In the genomic region with DNA sequence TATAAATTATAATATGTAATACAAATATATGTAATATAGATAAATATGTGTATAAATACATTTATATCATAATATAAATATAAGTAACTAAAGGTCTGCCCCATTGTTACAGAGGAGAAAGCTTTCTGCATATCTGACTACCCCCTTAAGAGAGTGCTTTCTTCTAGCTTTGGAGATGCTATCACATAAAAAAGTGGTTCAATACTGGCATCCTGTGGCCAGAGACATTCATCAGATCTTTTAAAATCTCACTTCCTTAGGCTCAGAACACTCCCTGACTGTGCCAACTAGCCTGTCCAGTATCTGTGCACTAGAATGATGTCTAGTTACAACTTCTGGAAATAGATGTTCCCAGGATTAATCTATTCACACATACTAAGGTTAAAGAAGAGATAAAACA, we compare ENCODE assay signal across 21 mouse cellular contexts.
A peak's percentile ranks its signal among the peaks of the same experiment; 100 is the strongest.
DNase-seq lines count a peak whose midpoint lies in the region; ATAC-seq and TF ChIP-seq lines count a peak whose summit lies in the region.
"Had no signal": no experiment of that assay in that cellular context is flagged by ENCODE, and none has a peak within 500 bp of the region (broad histone marks: within the 10 kb centered on the region; RNA-seq: fewer than 3 reads in every experiment).

No protein-coding gene starts in this region.

- no peaks in the 10 kb centered on the region for H3K9me3 ChIP-seq in embryonic facial prominence, embryonic 14.5 days (ENCODE audit: control insufficient read depth, low read length)
- H3K9me3 ChIP-seq in embryonic facial prominence, embryonic 10.5 days: no peaks in the 10 kb centered on the region
- H3K9me3 ChIP-seq in hindbrain, postnatal 0 days (ENCODE audit: low read length): no peaks in the 10 kb centered on the region
- no peaks in the 10 kb centered on the region for H3K9me3 ChIP-seq in hindbrain, embryonic 13.5 days
- no peaks in the 10 kb centered on the region for H3K9me3 ChIP-seq in midbrain, embryonic 11.5 days (ENCODE audit: control insufficient read depth, low read length)
- no peaks in the 10 kb centered on the region for H3K9me3 ChIP-seq in midbrain, embryonic 10.5 days (replicated peaks)
- H3K9me3 ChIP-seq in neural tube, embryonic 15.5 days (replicated peaks): no peaks in the 10 kb centered on the region
- H3K9me3 ChIP-seq: limb, embryonic 12.5 days; liver, embryonic 13.5 days; megakaryocyte, embryonic 14.5 days; stomach, embryonic 15.5 days had no signal

- no peak overlapping the region for H3K4me3 ChIP-seq in embryonic facial prominence, embryonic 14.5 days (ENCODE audit: low read depth, low read length)
- H3K4me3 ChIP-seq in embryonic facial prominence, embryonic 10.5 days: no peak overlapping the region
- H3K4me3 ChIP-seq in hindbrain, postnatal 0 days (ENCODE audit: low read length): no peak overlapping the region
- no peak overlapping the region for H3K4me3 ChIP-seq in hindbrain, embryonic 13.5 days
- no peak overlapping the region for H3K4me3 ChIP-seq in midbrain, embryonic 11.5 days (ENCODE audit: low read depth, low read length)
- no peak overlapping the region for H3K4me3 ChIP-seq in midbrain, embryonic 10.5 days
- no peak overlapping the region for H3K4me3 ChIP-seq in neural tube, embryonic 15.5 days (replicated peaks)
- H3K4me3 ChIP-seq: limb, embryonic 12.5 days; liver, embryonic 13.5 days; megakaryocyte, embryonic 14.5 days; myocyte; stomach, embryonic 15.5 days had no signal

- H3K4me1 ChIP-seq in embryonic facial prominence, embryonic 14.5 days (ENCODE audit: control insufficient read depth, insufficient read depth, low read length): no peaks in the 10 kb centered on the region
- no peaks in the 10 kb centered on the region for H3K4me1 ChIP-seq in embryonic facial prominence, embryonic 10.5 days
- no peaks in the 10 kb centered on the region for H3K4me1 ChIP-seq in hindbrain, postnatal 0 days (ENCODE audit: insufficient read depth, low read length)
- H3K4me1 ChIP-seq in hindbrain, embryonic 13.5 days (replicated peaks): no peaks in the 10 kb centered on the region
- H3K4me1 ChIP-seq in midbrain, embryonic 11.5 days (ENCODE audit: control insufficient read depth, insufficient read depth, low read length): no peaks in the 10 kb centered on the region
- no peaks in the 10 kb centered on the region for H3K4me1 ChIP-seq in midbrain, embryonic 10.5 days
- no peaks in the 10 kb centered on the region for H3K4me1 ChIP-seq in neural tube, embryonic 15.5 days
- H3K4me1 ChIP-seq: limb, embryonic 12.5 days; liver, embryonic 13.5 days; megakaryocyte, embryonic 14.5 days; stomach, embryonic 15.5 days had no signal

- H3K27me3 ChIP-seq in embryonic facial prominence, embryonic 14.5 days (replicated peaks; ENCODE audit: control insufficient read depth, insufficient read depth, low read length): no peaks in the 10 kb centered on the region
- H3K27me3 ChIP-seq in embryonic facial prominence, embryonic 10.5 days (replicated peaks; ENCODE audit: low read depth, poor library complexity, severe bottlenecking): no peaks in the 10 kb centered on the region
- no peaks in the 10 kb centered on the region for H3K27me3 ChIP-seq in hindbrain, postnatal 0 days (ENCODE audit: insufficient read depth, low read length)
- no peaks in the 10 kb centered on the region for H3K27me3 ChIP-seq in hindbrain, embryonic 13.5 days
- no peaks in the 10 kb centered on the region for H3K27me3 ChIP-seq in midbrain, embryonic 11.5 days (ENCODE audit: control insufficient read depth, insufficient read depth, low read length)
- H3K27me3 ChIP-seq in midbrain, embryonic 10.5 days (ENCODE audit: low read depth, poor library complexity, severe bottlenecking): no peaks in the 10 kb centered on the region
- H3K27me3 ChIP-seq in neural tube, embryonic 15.5 days (replicated peaks): no peaks in the 10 kb centered on the region
- H3K27me3 ChIP-seq: CH12.LX; limb, embryonic 12.5 days; liver, embryonic 13.5 days; megakaryocyte, embryonic 14.5 days; stomach, embryonic 15.5 days had no signal

- peak; percentile 11 for DNase-seq in embryonic facial prominence, embryonic 14.5 days (ENCODE audit: low spot score)
- DNase-seq in embryonic facial prominence, embryonic 10.5 days (ENCODE audit: low spot score): no peak
- peak; percentile 70 for DNase-seq in hindbrain, postnatal 0 days (ENCODE audit: low spot score)
- DNase-seq in midbrain, embryonic 11.5 days (ENCODE audit: low spot score, missing footprints): peak; percentile 56
- no peak for DNase-seq in midbrain, embryonic 10.5 days (ENCODE audit: low spot score)
- no peak for DNase-seq in urinary bladder, adult 2 months (ENCODE audit: low spot score)
- DNase-seq: adrenal gland, adult 2 months; cerebellum, adult 11-12 months; cerebellum, postnatal 25 days; gastrocnemius, postnatal 25 days; kidney, adult 9 months; layer of hippocampus, postnatal 36 days; liver, embryonic 13.5 days; lung, postnatal 14 days had no signal

- H3K27ac ChIP-seq in embryonic facial prominence, embryonic 14.5 days (replicated peaks; ENCODE audit: low read depth, low read length): no peak overlapping the region
- H3K27ac ChIP-seq in embryonic facial prominence, embryonic 10.5 days (replicated peaks): no peak overlapping the region
- H3K27ac ChIP-seq in hindbrain, postnatal 0 days: no peak overlapping the region
- no peak overlapping the region for H3K27ac ChIP-seq in hindbrain, embryonic 13.5 days
- no peak overlapping the region for H3K27ac ChIP-seq in midbrain, embryonic 11.5 days (ENCODE audit: low read depth, low read length)
- no peak overlapping the region for H3K27ac ChIP-seq in midbrain, embryonic 10.5 days (replicated peaks)
- no peak overlapping the region for H3K27ac ChIP-seq in neural tube, embryonic 15.5 days (replicated peaks)
- H3K27ac ChIP-seq: limb, embryonic 12.5 days; liver, embryonic 13.5 days; stomach, embryonic 15.5 days had no signal

- H3K36me3 ChIP-seq in embryonic facial prominence, embryonic 14.5 days (ENCODE audit: control insufficient read depth, insufficient read depth, low read length): no peaks in the 10 kb centered on the region
- no peaks in the 10 kb centered on the region for H3K36me3 ChIP-seq in embryonic facial prominence, embryonic 10.5 days (replicated peaks)
- no peaks in the 10 kb centered on the region for H3K36me3 ChIP-seq in hindbrain, postnatal 0 days (ENCODE audit: insufficient read depth, low read length)
- H3K36me3 ChIP-seq in hindbrain, embryonic 13.5 days: no peaks in the 10 kb centered on the region
- no peaks in the 10 kb centered on the region for H3K36me3 ChIP-seq in midbrain, embryonic 11.5 days (ENCODE audit: control insufficient read depth, insufficient read depth, low read length)
- no peaks in the 10 kb centered on the region for H3K36me3 ChIP-seq in midbrain, embryonic 10.5 days
- H3K36me3 ChIP-seq in neural tube, embryonic 15.5 days: no peaks in the 10 kb centered on the region
- H3K36me3 ChIP-seq: limb, embryonic 12.5 days; liver, embryonic 13.5 days; stomach, embryonic 15.5 days had no signal

- ATAC-seq in embryonic facial prominence, embryonic 14.5 days (ENCODE audit: low read depth): no peak
- peak; percentile 43; the same call in 1 of the 2 replicates for ATAC-seq in hindbrain, postnatal 0 days
- no peak for ATAC-seq in hindbrain, embryonic 13.5 days (ENCODE audit: low FRiP score)
- ATAC-seq in midbrain, embryonic 11.5 days (ENCODE audit: low FRiP score): no peak
- ATAC-seq in neural tube, embryonic 15.5 days (ENCODE audit: low FRiP score): peak; percentile 35; the same call in 1 of the 2 replicates

- no peak overlapping the region for H3K9ac ChIP-seq in embryonic facial prominence, embryonic 14.5 days (ENCODE audit: low read depth, low read length)
- H3K9ac ChIP-seq in hindbrain, postnatal 0 days (replicated peaks; ENCODE audit: low read length): no peak overlapping the region
- H3K9ac ChIP-seq in hindbrain, embryonic 13.5 days: no peak overlapping the region
- no peak overlapping the region for H3K9ac ChIP-seq in midbrain, embryonic 11.5 days (ENCODE audit: low read length)
- H3K9ac ChIP-seq in neural tube, embryonic 15.5 days (replicated peaks): no peak overlapping the region
- H3K9ac ChIP-seq: limb, embryonic 12.5 days; liver, embryonic 13.5 days; stomach, embryonic 15.5 days had no signal

- H3K4me2 ChIP-seq in embryonic facial prominence, embryonic 14.5 days (ENCODE audit: low read depth, low read length): no peak overlapping the region
- no peak overlapping the region for H3K4me2 ChIP-seq in hindbrain, postnatal 0 days (ENCODE audit: low read depth, low read length)
- no peak overlapping the region for H3K4me2 ChIP-seq in hindbrain, embryonic 13.5 days
- H3K4me2 ChIP-seq in midbrain, embryonic 11.5 days: no peak overlapping the region
- H3K4me2 ChIP-seq in neural tube, embryonic 15.5 days: no peak overlapping the region
- H3K4me2 ChIP-seq: limb, embryonic 12.5 days; liver, embryonic 13.5 days; stomach, embryonic 15.5 days had no signal

- peak; percentile 54 for TF ChIP-seq CTCF in hindbrain, postnatal 0 days (IDR thresholded peaks at IDR 0.05; ENCODE audit: low read depth)

Comparison
In these comparisons a context has a peak if more than half of its experiments do, and no peak if none do; other contexts are left out.
1. ATAC-seq: peak in hindbrain, postnatal 0 days (single experiment) and neural tube, embryonic 15.5 days (single experiment); none in embryonic facial prominence, embryonic 14.5 days (single experiment), hindbrain, embryonic 13.5 days (single experiment) and midbrain, embryonic 11.5 days (single experiment).
2. DNase-seq: peak in embryonic facial prominence, embryonic 14.5 days (single experiment), hindbrain, postnatal 0 days (single experiment) and midbrain, embryonic 11.5 days (single experiment); none in embryonic facial prominence, embryonic 10.5 days (single experiment), midbrain, embryonic 10.5 days (single experiment) and urinary bladder, adult 2 months (single experiment).